Mouse (Mus musculus): ENCODE measurements at regions not wholly inside any gene's neighbourhood (a gene's known extent, or its start where the extent isn't known, plus 50 kb on each side); places are given as distances from the start of the nearest gene placed in this dataset.

DNA sequence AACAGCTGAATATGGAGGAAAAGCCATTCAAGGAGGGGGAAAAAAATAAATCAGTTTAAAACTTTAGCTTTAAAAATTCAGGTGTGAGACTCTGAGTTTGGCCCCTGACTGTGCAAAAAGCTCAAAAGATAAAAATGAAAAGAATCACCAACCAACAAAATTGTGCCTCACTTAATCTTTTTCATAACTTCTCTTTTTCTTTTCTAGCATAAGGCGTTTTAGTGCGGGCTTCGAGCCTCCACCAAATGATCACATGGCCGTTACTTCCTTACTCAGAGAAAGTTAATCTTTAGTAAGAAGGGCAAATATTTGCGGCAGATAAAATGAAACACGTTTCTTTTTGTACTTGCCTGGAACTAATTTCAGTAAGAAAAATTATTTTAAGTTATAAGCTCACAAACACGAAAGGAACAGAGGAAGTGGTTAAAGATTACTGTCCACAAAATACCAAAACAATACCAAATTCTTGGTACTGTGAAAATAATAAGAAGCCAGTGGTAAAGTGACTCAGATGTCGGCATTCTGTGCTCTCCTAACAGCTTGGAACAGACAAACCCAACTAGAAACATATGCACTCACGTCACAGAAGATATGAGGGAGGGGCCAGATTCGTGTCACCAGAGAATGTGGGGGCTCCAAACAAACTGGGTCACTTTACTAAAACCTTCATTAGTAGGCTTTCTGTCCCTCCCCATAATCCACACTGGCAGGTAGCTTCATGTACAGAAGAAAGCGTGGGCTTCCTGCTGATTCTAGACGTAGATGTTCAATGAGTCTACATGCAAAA lies 101.1 kb upstream of the Cxadr start:
- H3K27ac ChIP-seq: no peak overlapping the region
- peaks cover 0 to 4% of the 10 kb centered on the region in 2 experiments; a peak in 1 of 4 replicates for H3K4me1 ChIP-seq (replicated peaks; ENCODE audit: control insufficient read depth in 2 of 2, insufficient read depth in 2 of 2, low read length in 1 of 2)
- no peaks in the 10 kb centered on the region for H3K36me3 ChIP-seq (replicated peaks; ENCODE audit: control insufficient read depth, insufficient read depth, low read depth)
- H3K4me3 ChIP-seq (ENCODE audit: insufficient read depth in 1 of 2, low read depth in 2 of 2, low read length in 2 of 2): no peak overlapping the region
- H3K9ac ChIP-seq (replicated peaks): no peak overlapping the region
- WGBS (ENCODE audit: insufficient replicate concordance): 34% methylated on average over 12 of the region's 12 CpGs
- ATAC-seq (ENCODE audit: insufficient read depth): no peak
- DNase-seq (ENCODE audit: low read depth in 3 of 3, low spot score in 3 of 3): no peak
- TF ChIP-seq EP300 (IDR thresholded peaks at IDR 0.05; ENCODE audit: low read depth) (no peak), CTCF (IDR thresholded peaks at IDR 0.05; ENCODE audit: low read depth) (no peak)
- no peak overlapping the region for H3K4me2 ChIP-seq (ENCODE audit: low read depth)
- H3K9me3 ChIP-seq (ENCODE audit: control insufficient read depth, low read length): no peaks in the 10 kb centered on the region
- H3K27me3 ChIP-seq (ENCODE audit: control insufficient read depth, insufficient read depth, low read length): no peaks in the 10 kb centered on the region

DNA sequence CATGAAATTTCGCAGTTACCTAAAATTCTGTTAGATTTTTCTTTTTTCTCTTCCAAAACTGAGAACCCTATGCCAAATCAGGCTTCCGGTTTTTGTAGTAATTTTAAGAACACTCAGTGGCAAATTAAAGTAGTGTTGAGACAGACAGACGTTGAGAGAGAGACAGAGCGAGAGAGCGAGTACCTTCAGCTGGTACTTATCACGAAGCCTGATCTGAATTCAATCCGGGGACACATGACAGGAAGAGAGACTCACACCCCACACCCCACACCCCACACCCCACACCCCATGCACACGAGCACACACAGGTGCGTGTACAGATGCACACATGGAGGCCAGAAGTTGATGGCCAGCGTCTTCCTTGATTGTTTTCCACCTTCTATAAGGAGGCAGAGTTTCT lies 102.0 kb upstream of the Cxadr start:
- DNase-seq (ENCODE audit: low read depth in 3 of 3, low spot score in 3 of 3) (no peak), ATAC-seq (ENCODE audit: insufficient read depth) (no peak)
- H3K4me1 ChIP-seq (replicated peaks; ENCODE audit: control insufficient read depth in 2 of 2, insufficient read depth in 2 of 2, low read length in 1 of 2): peaks cover 0 to 4% of the 10 kb centered on the region in 2 experiments; a peak in 1 of 4 replicates
- TF ChIP-seq CTCF (IDR thresholded peaks at IDR 0.05; ENCODE audit: low read depth): no peak
- no peak for TF ChIP-seq EP300 (IDR thresholded peaks at IDR 0.05; ENCODE audit: low read depth)
- 58% methylated on average over 10 of the region's 10 CpGs for whole genome bisulfite sequencing (ENCODE audit: insufficient replicate concordance)
- no peaks in the 10 kb centered on the region for H3K36me3 ChIP-seq (replicated peaks; ENCODE audit: control insufficient read depth, insufficient read depth, low read depth)
- no peaks in the 10 kb centered on the region for H3K9me3 ChIP-seq (ENCODE audit: control insufficient read depth, low read length)
- no peak overlapping the region for H3K9ac ChIP-seq (replicated peaks)
- H3K27ac ChIP-seq: no peak overlapping the region
- no peaks in the 10 kb centered on the region for H3K27me3 ChIP-seq (ENCODE audit: control insufficient read depth, insufficient read depth, low read length)
- no peak overlapping the region for H3K4me3 ChIP-seq (ENCODE audit: insufficient read depth in 1 of 2, low read depth in 2 of 2, low read length in 2 of 2)
- H3K4me2 ChIP-seq (ENCODE audit: low read depth): no peak overlapping the region

DNA sequence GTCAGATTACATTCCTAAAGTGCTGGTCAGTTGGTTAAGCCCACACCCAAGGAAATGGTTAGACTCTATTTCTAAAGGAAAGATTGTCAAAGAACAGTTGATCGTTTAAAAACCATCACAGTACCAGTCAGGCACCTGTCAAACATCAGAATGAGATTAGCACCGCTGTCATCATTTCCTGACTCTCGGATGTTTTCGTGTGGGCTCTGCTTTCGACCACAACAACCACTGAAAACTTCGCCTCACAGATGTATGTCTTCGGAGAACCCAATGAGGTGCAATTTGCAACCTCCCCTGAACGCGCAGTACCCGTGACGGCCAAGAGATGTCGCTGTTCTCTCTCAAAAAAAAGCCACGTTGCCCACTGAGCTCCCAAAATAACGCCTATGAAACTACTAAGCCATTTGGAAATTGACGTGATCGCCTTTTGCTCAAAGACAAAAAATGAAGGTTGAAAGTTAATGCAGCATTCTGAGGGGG lies 102.6 kb upstream of the Cxadr start:
- H3K9ac ChIP-seq (replicated peaks): no peak overlapping the region
- 4% methylated on average over 16 of the region's 16 CpGs for WGBS (ENCODE audit: insufficient replicate concordance)
- H3K4me3 ChIP-seq (ENCODE audit: insufficient read depth in 1 of 2, low read depth in 2 of 2, low read length in 2 of 2): no peak overlapping the region
- ATAC-seq (ENCODE audit: insufficient read depth) (no peak), DNase-seq (ENCODE audit: low read depth in 3 of 3, low spot score in 3 of 3) (peak in 2 of 3 experiments; percentile 20 to 26)
- no peaks in the 10 kb centered on the region for H3K27me3 ChIP-seq (ENCODE audit: control insufficient read depth, insufficient read depth, low read length)
- H3K27ac ChIP-seq: no peak overlapping the region
- no peak overlapping the region for H3K4me2 ChIP-seq (ENCODE audit: low read depth)
- H3K4me1 ChIP-seq (replicated peaks; ENCODE audit: control insufficient read depth in 2 of 2, insufficient read depth in 2 of 2, low read length in 1 of 2): peaks cover 0 to 4% of the 10 kb centered on the region in 2 experiments; a peak in 1 of 4 replicates
- no peaks in the 10 kb centered on the region for H3K36me3 ChIP-seq (replicated peaks; ENCODE audit: control insufficient read depth, insufficient read depth, low read depth)
- H3K9me3 ChIP-seq (ENCODE audit: control insufficient read depth, low read length): no peaks in the 10 kb centered on the region
- TF ChIP-seq CTCF (IDR thresholded peaks at IDR 0.05; ENCODE audit: low read depth): peak; percentile 80
- TF ChIP-seq EP300 (IDR thresholded peaks at IDR 0.05; ENCODE audit: low read depth): no peak

DNA sequence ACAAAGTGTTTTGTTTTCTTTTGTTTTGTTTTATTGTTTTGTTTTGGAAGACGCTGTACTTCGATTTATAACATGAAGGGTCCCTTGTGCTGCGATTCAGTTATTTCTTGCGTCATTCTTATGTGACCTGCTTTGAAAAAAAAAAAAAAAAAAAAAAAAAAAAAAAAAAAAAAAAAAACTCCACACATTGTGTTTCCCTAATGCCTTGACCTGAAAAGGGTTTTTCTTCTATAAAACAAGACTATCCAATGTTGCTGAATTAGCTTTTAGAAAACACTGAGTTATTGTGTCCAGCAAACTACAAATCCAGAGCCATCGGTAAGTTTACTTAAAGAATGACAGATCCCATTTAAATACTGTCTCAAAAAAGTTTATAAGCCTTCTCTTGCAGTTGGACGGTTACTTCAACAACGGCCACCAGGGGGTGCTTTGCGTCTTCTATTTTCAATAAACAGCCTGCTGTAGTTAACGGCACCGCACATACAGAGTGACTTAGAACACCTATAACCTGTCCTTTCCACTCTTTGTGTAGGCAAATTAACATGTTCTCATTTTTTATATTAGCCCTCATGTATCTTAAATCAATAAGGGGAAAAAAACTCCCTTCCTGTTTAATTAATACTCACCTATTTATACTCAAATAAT lies 103.9 kb upstream of the Cxadr start:
- Histone ChIP-seq H3K9me3 (ENCODE audit: control insufficient read depth, low read length) (no peaks in the 10 kb centered on the region), H3K4me3 (ENCODE audit: insufficient read depth in 1 of 2, low read depth in 2 of 2, low read length in 2 of 2) (no peak overlapping the region), H3K4me1 (replicated peaks; ENCODE audit: control insufficient read depth in 2 of 2, insufficient read depth in 2 of 2, low read length in 1 of 2) (peaks cover 0 to 4% of the 10 kb centered on the region in 2 experiments; a peak in 1 of 4 replicates), H3K9ac (replicated peaks) (no peak overlapping the region), H3K4me2 (ENCODE audit: low read depth) (no peak overlapping the region), H3K27ac (no peak overlapping the region), H3K36me3 (replicated peaks; ENCODE audit: control insufficient read depth, insufficient read depth, low read depth) (no peaks in the 10 kb centered on the region), H3K27me3 (ENCODE audit: control insufficient read depth, insufficient read depth, low read length) (no peaks in the 10 kb centered on the region)
- peak; percentile 50 for TF ChIP-seq CTCF (IDR thresholded peaks at IDR 0.05; ENCODE audit: low read depth)
- TF ChIP-seq EP300 (IDR thresholded peaks at IDR 0.05; ENCODE audit: low read depth): no peak
- DNase-seq (ENCODE audit: low read depth in 3 of 3, low spot score in 3 of 3): peak; percentile 42 to 48 (median 42)
- WGBS (ENCODE audit: insufficient replicate concordance): 14% methylated on average over 10 of the region's 10 CpGs
- ATAC-seq (ENCODE audit: insufficient read depth): no peak

Data from liver, embryonic 14.5 days (tissue).